Mouse (Mus musculus) liver, embryonic 14.5 days (tissue): ENCODE measurements around the gene Tnrc18.

Experiments used
- CTCF ChIP-seq: IDR thresholded peaks from 2 replicates; pipeline ENCODE4 v1.5.1; 2016; ENCODE audit warnings: antibody characterized with exemption, low read depth, control low read depth
- EP300 ChIP-seq: IDR thresholded peaks from 2 replicates; pipeline ENCODE4 v1.6.1; 2016; ENCODE audit warnings: antibody characterized with exemption, low read depth

DNA sequence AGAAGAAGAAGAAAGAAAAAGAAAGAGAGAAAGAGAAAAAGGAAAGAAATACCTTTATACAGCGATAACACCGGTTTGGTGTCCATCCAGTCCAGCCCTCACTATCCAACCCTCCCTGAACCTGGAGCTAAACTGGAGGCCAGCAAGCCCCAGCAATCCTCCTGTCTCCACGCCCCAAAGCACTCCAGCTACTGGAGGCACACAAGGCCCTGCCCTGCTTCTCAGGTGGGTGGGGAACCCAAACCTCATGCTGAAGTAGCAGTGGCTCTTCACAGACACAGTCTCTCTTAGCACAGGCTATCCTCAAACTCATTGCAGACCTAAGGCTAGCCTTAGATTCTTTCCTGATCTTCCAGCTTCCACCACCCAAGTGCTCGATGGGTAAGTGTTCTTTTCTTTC lies 14.6 kb downstream of the Tnrc18 start:
- TF ChIP-seq EP300: no peak
- no peak for TF ChIP-seq CTCF
